Comparison of ENCODE assay signal across 8 mouse cellular contexts in the genomic region with DNA sequence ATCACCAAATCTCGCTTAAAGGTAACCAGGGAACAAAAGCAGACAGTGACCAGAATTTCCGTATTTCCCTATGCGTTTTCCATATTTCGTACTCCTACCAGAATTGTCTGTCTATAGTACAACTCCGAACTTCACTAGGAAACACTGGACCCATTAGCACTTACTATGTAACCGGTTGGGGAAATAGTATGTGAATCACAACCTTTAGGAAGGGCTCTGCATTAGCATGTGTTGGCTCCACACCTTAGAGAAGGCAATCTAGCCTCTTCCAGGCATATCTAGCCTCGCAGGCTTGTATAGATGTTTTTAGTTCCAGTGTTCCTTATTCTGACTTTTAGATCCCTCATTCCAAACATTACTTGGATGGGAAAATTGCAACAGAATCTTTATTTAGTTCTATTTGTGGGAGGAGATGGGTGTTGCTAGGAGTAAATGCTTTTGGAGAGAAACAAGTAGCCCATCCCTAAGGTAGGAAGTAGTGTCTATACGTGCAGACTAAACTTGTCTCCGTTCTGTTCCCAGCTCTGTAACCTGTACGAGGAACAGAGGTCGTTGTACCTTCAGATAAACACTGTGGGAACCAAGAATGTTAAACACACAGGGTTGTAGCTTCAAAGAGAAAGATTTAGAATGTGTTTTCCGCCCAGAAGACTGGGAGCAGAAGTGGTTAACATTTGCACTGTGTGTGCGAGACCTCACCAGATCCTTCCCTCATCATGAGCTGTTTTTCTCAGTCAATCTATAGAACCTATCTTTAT. TPM values are rescaled to one million over a fixed set of nuclear protein-coding genes. Genes with fewer than 3 reads are reported as not detected.
A peak's percentile ranks its signal among the peaks of the same experiment; 100 is the strongest.
DNase-seq lines count a peak whose midpoint lies in the region; ATAC-seq and TF ChIP-seq lines count a peak whose summit lies in the region.

No protein-coding gene starts in this region.

- H3K27me3 ChIP-seq in heart, embryonic 13.5 days (replicated peaks): no peaks in the 10 kb centered on the region
- H3K27me3 ChIP-seq in heart, embryonic 16.5 days (ENCODE audit: control insufficient read depth, insufficient read depth, low read length): no peaks in the 10 kb centered on the region

- no peak for DNase-seq in heart, postnatal 25 days (ENCODE audit: low spot score)
- DNase-seq in ES-E14 (ENCODE audit: low read depth, low spot score): no peak
- no peak for DNase-seq in spleen, postnatal 14 days (ENCODE audit: low spot score in 2 of 2)
- no peak for DNase-seq in cerebellum, postnatal 14 days
- no peak for DNase-seq in spleen, adult 18-20 months

- intact Hi-C loops in heart, postnatal 25 days (cut with DNase I): loop anchor here (5.0 kb wide), 2 partner anchors 110 to 200 kb away; a partner anchor contains a TSS

- H3K79me2 ChIP-seq in macrophage (ENCODE audit: inconsistent target): peaks cover 30% of the 10 kb centered on the region

- peak overlapping the region; percentile 60 for H3K4me3 ChIP-seq in heart, embryonic 13.5 days
- H3K4me3 ChIP-seq in ES-E14 (ENCODE audit: insufficient read depth in 1 of 2, low read depth in 1 of 2, low read length in 2 of 2, poor library complexity in 1 of 2, severe bottlenecking in 1 of 2): peak overlapping the region; percentile 23 to 82; a peak in 3 of 4 replicates
- H3K4me3 ChIP-seq in heart, embryonic 16.5 days (ENCODE audit: low read length): peak overlapping the region; percentile 60
- H3K4me3 ChIP-seq in macrophage (ENCODE audit: inconsistent target): peak overlapping the region; percentile 52

- ATAC-seq in heart, embryonic 13.5 days (ENCODE audit: extremely low read depth, insufficient number of reproducible peaks, low FRiP score, low TSS enrichment): no peak
- ATAC-seq in heart, embryonic 16.5 days (replicated peaks; ENCODE audit: extremely low read depth, insufficient read depth, low FRiP score): no peak

- peak overlapping the region; percentile 71 for H3K9ac ChIP-seq in heart, embryonic 13.5 days
- H3K9ac ChIP-seq in ES-E14 (ENCODE audit: insufficient read depth, low read depth, low read length, poor library complexity, severe bottlenecking): no peak overlapping the region
- peak overlapping the region; percentile 75 for H3K9ac ChIP-seq in heart, embryonic 16.5 days (ENCODE audit: low read length)

- H3K9me3 ChIP-seq in heart, embryonic 13.5 days: no peaks in the 10 kb centered on the region
- no peaks in the 10 kb centered on the region for H3K9me3 ChIP-seq in ES-E14 (ENCODE audit: control insufficient read depth, insufficient read depth, low read depth, low read length)
- H3K9me3 ChIP-seq in heart, embryonic 16.5 days (replicated peaks; ENCODE audit: control insufficient read depth, low read length): no peaks in the 10 kb centered on the region

- peak overlapping the region; percentile 72 for H3K4me2 ChIP-seq in heart, embryonic 13.5 days
- H3K4me2 ChIP-seq in heart, embryonic 16.5 days (ENCODE audit: low read depth, low read length): peak overlapping the region; percentile 71

- in situ Hi-C loops in ES-E14 (cut with MboI; ENCODE audit: low sequenced_read_pairs in 2 of 2, unreplicated experiment in 2 of 2): no loop called here

- 38% methylated on average over 13 of the region's 13 CpGs for WGBS in heart, embryonic 13.5 days
- 40% methylated on average over 13 of the region's 13 CpGs for WGBS in heart, embryonic 16.5 days
- 52% methylated on average over 13 of the region's 13 CpGs for WGBS in macrophage (ENCODE audit: missing documents)

- H3K4me1 ChIP-seq in heart, embryonic 13.5 days: peaks cover 21% of the 10 kb centered on the region
- peaks cover 0 to 6% of the 10 kb centered on the region in 2 experiments; a peak in 1 of 4 replicates for H3K4me1 ChIP-seq in ES-E14 (ENCODE audit: control insufficient read depth in 2 of 2, insufficient read depth in 2 of 2, low read length in 2 of 2, poor library complexity in 1 of 2)
- H3K4me1 ChIP-seq in heart, embryonic 16.5 days (ENCODE audit: control insufficient read depth, insufficient read depth, low read length): peaks cover 16% of the 10 kb centered on the region

- peaks cover 11% of the 10 kb centered on the region for H3K36me3 ChIP-seq in heart, embryonic 13.5 days
- no peaks in the 10 kb centered on the region for H3K36me3 ChIP-seq in ES-E14 (ENCODE audit: control insufficient read depth, insufficient read depth, low read length, poor library complexity, severe bottlenecking)
- H3K36me3 ChIP-seq in heart, embryonic 16.5 days (ENCODE audit: control insufficient read depth, insufficient read depth): no peaks in the 10 kb centered on the region
- H3K36me3 ChIP-seq in macrophage (ENCODE audit: inconsistent target): peaks cover 12% of the 10 kb centered on the region

- no peak overlapping the region for H3K27ac ChIP-seq in heart, embryonic 13.5 days (replicated peaks)
- H3K27ac ChIP-seq in ES-E14 (ENCODE audit: insufficient read depth, low read depth, low read length, poor library complexity, severe bottlenecking): no peak overlapping the region
- H3K27ac ChIP-seq in heart, embryonic 16.5 days (ENCODE audit: low read length): peak overlapping the region; percentile 19
- H3K27ac ChIP-seq in macrophage: no peak overlapping the region

TF ChIP-seq in ES-E14, 5 proteins besides CTCF, POLR2A, EP300 and RAD21:
- TF ChIP-seq ZC3H11A (IDR thresholded peaks at IDR 0.05; ENCODE audit: borderline replicate concordance, low read depth, low read length) (no peak), MAFK (IDR thresholded peaks at IDR 0.05; ENCODE audit: insufficient read depth, low read depth, low read length) (no peak), HCFC1 (IDR thresholded peaks at IDR 0.05; ENCODE audit: borderline replicate concordance, insufficient read depth, low read length) (no peak), CHD2 (IDR thresholded peaks at IDR 0.05; ENCODE audit: low read depth, low read length) (no peak), ZNF384 (IDR thresholded peaks at IDR 0.05; ENCODE audit: low read depth, low read length) (no peak)

RNA-seq across cellular contexts. Expression of a gene that starts 4.8 kb away (rescaled TPM):
- polyA plus RNA-seq in heart, embryonic 13.5 days (2015; fragmentation: Nextera tagmentation; extraction: Ambion mirVana): 41.2 and 46.5 TPM in 2 replicates
- total RNA-seq in heart, postnatal 25 days (2021): 10 to 100 TPM; 24.9 to 27.3 TPM
- 13.6 and 15.7 TPM in 2 replicates for total RNA-seq in ES-E14 (2012; rRNA removed)
- 53.1 and 88.0 TPM in 2 replicates for polyA plus RNA-seq in heart, embryonic 16.5 days (2015; fragmentation: Nextera tagmentation; extraction: Ambion mirVana)
- 100 to 1,000 TPM; 439 to 902 (median 658) TPM for total RNA-seq in macrophage (2018; cell fraction: chromatin; rRNA removed)
- 100 to 1,000 TPM in 4 of 26 experiments, 10 to 100 TPM in 22; 64.2 to 119 (median 78.6) TPM for total RNA-seq in macrophage (2018; cell fraction: cytosol; rRNA removed)
- 100 to 1,000 TPM; 254 to 825 (median 609) TPM for total RNA-seq in macrophage (2018; cell fraction: nucleus; rRNA removed)
- 65.1 to 163 TPM (median 83.5 TPM) in 3 replicates for polyA plus RNA-seq in macrophage (2018)

RNA-seq across cellular contexts. Expression of a gene that starts 4.9 kb away (rescaled TPM):
- polyA plus RNA-seq in heart, embryonic 13.5 days (2015; fragmentation: Nextera tagmentation; extraction: Ambion mirVana): 0.18 and 0.28 TPM in 2 replicates
- total RNA-seq in heart, postnatal 25 days (2021): 1 to 10 TPM; 2.0 to 2.3 TPM
- 0.58 and 0.62 TPM in 2 replicates for total RNA-seq in ES-E14 (2012; rRNA removed)
- polyA plus RNA-seq in heart, embryonic 16.5 days (2015; fragmentation: Nextera tagmentation; extraction: Ambion mirVana): 1.6 and 4.1 TPM in 2 replicates
- 1,000 to 10,000 TPM in 3 of 26 experiments, 100 to 1,000 TPM in 23; 158 to 1,981 (median 629) TPM for total RNA-seq in macrophage (2018; cell fraction: chromatin; rRNA removed)
- 100 to 1,000 TPM in 25 of 26 experiments, 10 to 100 TPM in 1; 97.2 to 934 (median 465) TPM for total RNA-seq in macrophage (2018; cell fraction: cytosol; rRNA removed)
- total RNA-seq in macrophage (2018; cell fraction: nucleus; rRNA removed): 1,000 to 10,000 TPM in 15 of 26 experiments, 100 to 1,000 TPM in 10, 10 to 100 TPM in 1; 92.6 to 1,827 (median 1,161) TPM
- 44.6 to 125 TPM (median 104 TPM) in 3 replicates for polyA plus RNA-seq in macrophage (2018)

RNA-seq across cellular contexts. Expression of a gene that starts 27.9 kb away (rescaled TPM):
- 0.33 TPM in 1 of 2 replicates, not detected in the other for polyA plus RNA-seq in heart, embryonic 13.5 days (2015; fragmentation: Nextera tagmentation; extraction: Ambion mirVana)
- not detected for total RNA-seq in heart, postnatal 25 days (2021)
- total RNA-seq in ES-E14 (2012; rRNA removed): 3.4 and 4.1 TPM in 2 replicates
- not detected in 2 replicates for polyA plus RNA-seq in heart, embryonic 16.5 days (2015; fragmentation: Nextera tagmentation; extraction: Ambion mirVana)
- not detected for total RNA-seq in macrophage (2018; cell fraction: chromatin; rRNA removed)
- total RNA-seq in macrophage (2018; cell fraction: cytosol; rRNA removed): not detected
- total RNA-seq in macrophage (2018; cell fraction: nucleus; rRNA removed): not detected
- polyA plus RNA-seq in macrophage (2018): not detected in 3 replicates

RNA-seq across cellular contexts. Expression of a gene that starts 37.2 kb away (rescaled TPM):
- polyA plus RNA-seq in heart, embryonic 13.5 days (2015; fragmentation: Nextera tagmentation; extraction: Ambion mirVana): 2.9 and 5.0 TPM in 2 replicates
- total RNA-seq in heart, postnatal 25 days (2021): under 1 TPM; 0.39 to 0.62 TPM
- 1.7 and 3.2 TPM in 2 replicates for total RNA-seq in ES-E14 (2012; rRNA removed)
- polyA plus RNA-seq in heart, embryonic 16.5 days (2015; fragmentation: Nextera tagmentation; extraction: Ambion mirVana): 4.0 and 4.7 TPM in 2 replicates
- total RNA-seq in macrophage (2018; cell fraction: chromatin; rRNA removed): 1 to 10 TPM in 14 of 26 experiments, not detected in 12; 1.1 to 9.8 (median 2.5) TPM
- 10 to 100 TPM in 25 of 26 experiments, 1 to 10 TPM in 1; 9.7 to 38.4 (median 21.1) TPM for total RNA-seq in macrophage (2018; cell fraction: cytosol; rRNA removed)
- total RNA-seq in macrophage (2018; cell fraction: nucleus; rRNA removed): 10 to 100 TPM in 6 of 26 experiments, 1 to 10 TPM in 20; 1.4 to 24.5 (median 5.8) TPM
- polyA plus RNA-seq in macrophage (2018): 10.1 to 21.0 TPM (median 14.9 TPM) in 3 replicates

RNA-seq across cellular contexts. Expression of a gene that starts 48.4 kb away (rescaled TPM):
- not detected in 2 replicates for polyA plus RNA-seq in heart, embryonic 13.5 days (2015; fragmentation: Nextera tagmentation; extraction: Ambion mirVana)
- total RNA-seq in heart, postnatal 25 days (2021): not detected
- not detected in 2 replicates for total RNA-seq in ES-E14 (2012; rRNA removed)
- polyA plus RNA-seq in heart, embryonic 16.5 days (2015; fragmentation: Nextera tagmentation; extraction: Ambion mirVana): 0.26 and 0.41 TPM in 2 replicates
- 1 to 10 TPM in 2 of 26 experiments, under 1 TPM in 11, not detected in 13; 0.33 to 1.5 (median 0.86) TPM for total RNA-seq in macrophage (2018; cell fraction: chromatin; rRNA removed)
- total RNA-seq in macrophage (2018; cell fraction: cytosol; rRNA removed): under 1 TPM in 25 of 26 experiments, not detected in 1; 0.09 to 0.45 (median 0.22) TPM
- total RNA-seq in macrophage (2018; cell fraction: nucleus; rRNA removed): 1 to 10 TPM in 10 of 26 experiments, under 1 TPM in 6, not detected in 10; 0.52 to 3.2 (median 1.5) TPM
- polyA plus RNA-seq in macrophage (2018): 0.09 to 0.18 TPM in 2 of 3 replicates, not detected in the other
